Mouse (Mus musculus): Measurements from ENCODE around the gene Rbfox3.

The Rbfox3 gene

DNA sequence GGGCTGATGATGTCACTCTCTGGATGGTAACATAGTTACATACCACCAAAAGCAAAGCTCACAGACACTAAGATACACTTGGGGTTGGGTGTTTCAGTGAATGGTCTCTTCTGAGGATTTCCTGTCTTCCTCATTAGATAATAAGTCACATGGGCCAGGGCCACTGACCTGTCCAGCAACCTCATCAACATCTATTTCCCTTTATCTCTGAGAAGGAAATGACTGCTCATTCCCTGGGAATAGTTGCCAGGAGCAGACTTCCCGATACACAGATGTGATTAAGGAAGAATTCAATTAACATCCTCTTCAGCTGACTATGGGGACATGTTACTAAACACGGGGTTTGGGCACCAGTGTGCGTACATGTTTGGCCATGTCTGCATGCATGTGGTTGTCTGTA, 245.2 kb downstream of the Rbfox3 start:
- in situ Hi-C loops (cut with MboI; ENCODE audit: low pct_unique_long_range_greater_than_20kb in 1 of 2, low sequenced_read_pairs in 2 of 2, unreplicated experiment in 1 of 2) = no loop called here

DNA sequence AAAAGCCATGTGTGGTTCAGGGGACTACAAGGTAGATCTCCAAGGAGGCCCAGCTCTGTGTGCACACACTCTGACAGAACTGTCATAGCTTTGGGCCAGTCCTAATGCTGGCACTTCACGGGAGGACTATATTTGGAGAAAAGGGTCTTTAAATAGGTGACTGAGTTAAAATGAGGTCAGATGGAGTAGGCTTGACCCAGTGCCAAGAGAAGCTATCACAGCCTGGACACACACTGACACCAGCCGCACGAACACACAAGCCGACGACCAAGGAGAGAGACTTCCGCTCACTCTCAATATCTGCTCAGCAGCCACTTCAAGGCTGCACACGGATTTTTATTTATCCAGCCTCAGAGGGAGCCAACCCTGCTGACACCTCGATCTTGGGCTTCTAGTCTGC, 248.1 kb downstream of the Rbfox3 start:
- in situ Hi-C loops (cut with MboI; ENCODE audit: low pct_unique_long_range_greater_than_20kb in 1 of 2, low sequenced_read_pairs in 2 of 2, unreplicated experiment in 1 of 2) = no loop called here

DNA sequence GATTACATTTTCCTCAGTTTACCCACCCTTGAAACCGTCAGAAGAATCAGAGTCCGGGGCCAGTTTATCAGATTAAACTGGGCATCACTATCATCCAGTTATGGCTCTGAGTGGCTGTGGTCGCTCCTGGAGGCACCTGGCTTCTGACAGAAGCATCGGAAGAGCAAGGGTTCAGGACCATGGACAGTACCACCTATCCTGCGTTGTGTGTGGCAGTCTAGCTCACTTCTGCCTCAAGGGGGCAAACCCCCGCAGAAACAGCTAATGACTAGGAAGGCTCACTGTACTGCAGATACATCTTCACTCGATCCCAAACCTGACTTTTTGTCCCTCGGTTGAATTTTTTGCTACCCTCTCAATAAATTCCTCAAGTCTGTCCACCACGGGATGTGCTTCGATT, 252.1 kb downstream of the Rbfox3 start:
- in situ Hi-C loops (cut with MboI; ENCODE audit: low pct_unique_long_range_greater_than_20kb in 1 of 2, low sequenced_read_pairs in 2 of 2, unreplicated experiment in 1 of 2) = no loop called here

DNA sequence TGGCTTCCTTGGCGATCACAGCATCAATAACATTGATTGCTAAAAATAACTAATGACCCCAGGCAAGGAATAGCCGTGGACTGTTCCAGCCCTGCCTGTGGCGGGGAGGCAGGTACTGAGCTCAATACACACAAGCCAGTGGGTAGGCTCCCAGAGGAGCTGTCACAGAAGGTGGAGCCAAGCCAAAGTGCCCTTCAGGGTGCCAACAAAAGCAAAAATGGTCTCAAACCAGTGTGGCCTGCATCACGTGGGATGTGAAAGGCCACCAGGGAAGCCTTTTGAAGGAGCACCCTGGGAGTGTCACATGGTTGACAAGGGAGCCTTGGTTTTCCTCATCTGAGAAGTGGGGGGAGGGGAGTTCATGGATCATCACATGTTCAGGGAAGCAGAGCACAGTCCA, 255.6 kb downstream of the Rbfox3 start:
- in situ Hi-C loops (cut with MboI; ENCODE audit: low pct_unique_long_range_greater_than_20kb in 1 of 2, low sequenced_read_pairs in 2 of 2, unreplicated experiment in 1 of 2) = no loop called here

DNA sequence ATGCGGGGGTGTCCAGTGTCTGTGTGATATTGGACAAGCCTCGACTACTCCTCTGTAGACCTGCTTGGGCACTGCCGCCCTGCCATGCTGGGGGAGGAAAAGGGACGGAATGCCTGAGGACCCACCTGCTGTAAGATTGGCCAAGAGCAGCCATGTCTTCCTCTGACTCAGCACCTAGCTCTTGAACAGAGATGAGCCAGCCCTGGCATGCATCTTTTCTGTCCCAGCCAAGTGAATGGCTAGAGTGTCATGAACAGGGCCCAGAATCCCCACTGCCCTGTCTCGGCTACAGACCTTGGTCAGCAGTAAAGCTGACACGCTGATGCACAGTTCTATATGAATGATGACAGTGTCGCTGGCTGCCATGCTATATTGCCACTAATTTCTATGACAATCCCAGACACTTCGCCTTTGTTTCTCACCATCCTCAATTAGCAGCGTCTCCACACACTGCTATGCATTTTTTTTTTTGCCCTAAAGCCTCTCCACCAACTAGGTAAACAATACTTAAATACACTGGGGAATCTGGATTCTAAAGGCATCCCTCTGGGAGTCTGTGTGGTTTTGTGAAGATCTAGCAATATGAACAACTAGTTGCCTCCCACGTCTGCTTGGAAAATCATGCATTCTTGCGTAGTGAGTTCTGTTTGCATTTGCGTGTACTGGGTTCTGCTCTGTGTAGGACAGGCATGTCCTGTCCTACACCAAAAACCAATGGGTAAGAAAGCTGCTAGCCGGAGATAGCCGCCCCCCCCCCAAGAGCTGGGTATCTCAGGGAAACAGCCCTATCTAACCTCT, 257.7 kb downstream of the Rbfox3 start:
- in situ Hi-C loops (cut with MboI; ENCODE audit: low pct_unique_long_range_greater_than_20kb in 1 of 2, low sequenced_read_pairs in 2 of 2, unreplicated experiment in 1 of 2) = no loop called here

DNA sequence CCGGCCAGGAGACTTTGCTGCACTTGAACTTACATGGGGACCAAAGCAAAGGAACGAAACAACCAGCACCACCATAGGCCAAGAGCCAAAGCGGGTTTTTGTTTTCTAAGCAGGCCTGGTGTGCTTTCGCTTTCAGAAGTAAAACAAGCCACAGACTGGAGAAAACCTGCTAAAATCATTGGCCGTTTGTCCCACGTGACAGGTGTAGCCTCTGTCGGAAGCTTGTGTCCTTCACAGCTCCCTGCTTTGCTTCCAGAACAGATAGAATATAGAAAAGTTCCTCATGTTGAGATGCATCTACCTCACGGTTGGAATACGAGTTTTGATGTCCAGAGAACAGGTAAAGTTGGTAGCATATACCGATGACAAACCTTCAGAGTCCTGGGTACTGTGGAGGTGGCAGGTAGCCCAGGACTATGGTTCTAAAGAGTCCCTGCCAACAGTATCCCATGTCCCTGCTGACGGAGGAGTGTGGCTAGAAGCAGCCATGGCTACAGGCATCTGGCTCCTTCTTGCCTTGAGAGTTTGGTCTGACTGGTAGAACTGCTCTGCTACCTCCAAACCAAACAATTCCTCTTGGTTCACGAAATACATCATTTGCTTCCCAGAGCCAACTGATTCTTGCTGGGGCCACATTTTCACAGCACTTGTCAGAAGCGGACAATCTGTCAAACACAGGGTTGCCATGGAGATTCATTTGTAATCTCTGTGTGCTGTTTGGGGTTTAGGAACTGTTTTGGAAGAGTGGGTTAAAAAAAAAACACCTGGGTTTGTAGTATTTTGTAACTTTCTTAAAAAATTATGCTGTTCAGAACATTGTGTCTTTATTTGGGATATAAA, 258.8 kb downstream of the Rbfox3 start:
- in situ Hi-C loops (cut with MboI; ENCODE audit: low pct_unique_long_range_greater_than_20kb in 1 of 2, low sequenced_read_pairs in 2 of 2, unreplicated experiment in 1 of 2) = no loop called here

DNA sequence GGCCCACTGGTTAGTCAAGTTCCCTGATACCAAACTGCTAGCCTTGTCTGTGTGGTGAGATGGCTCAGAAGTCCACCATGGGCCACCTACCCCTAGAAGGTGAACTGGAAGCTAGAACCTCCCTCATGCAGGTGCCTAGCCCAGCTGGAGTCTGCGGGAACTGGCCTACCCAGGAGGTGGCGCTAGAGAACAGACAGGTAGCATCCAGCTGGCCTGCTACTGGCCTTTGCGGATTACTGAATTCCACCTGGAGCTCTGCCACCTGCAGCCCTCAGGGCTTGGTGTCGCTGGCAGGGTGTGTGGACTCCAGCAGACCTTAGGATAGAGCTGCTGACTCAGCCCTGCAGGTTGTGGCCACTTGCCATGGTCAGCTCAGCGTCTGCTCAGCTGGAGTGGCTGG, 263.0 kb downstream of the Rbfox3 start:
- in situ Hi-C loops (cut with MboI; ENCODE audit: low pct_unique_long_range_greater_than_20kb in 1 of 2, low sequenced_read_pairs in 2 of 2, unreplicated experiment in 1 of 2) = loop anchor here in 1 of 2 experiments (5.0 kb wide), 1 partner anchor 94 kb away; no protein-coding TSS in a partner anchor

DNA sequence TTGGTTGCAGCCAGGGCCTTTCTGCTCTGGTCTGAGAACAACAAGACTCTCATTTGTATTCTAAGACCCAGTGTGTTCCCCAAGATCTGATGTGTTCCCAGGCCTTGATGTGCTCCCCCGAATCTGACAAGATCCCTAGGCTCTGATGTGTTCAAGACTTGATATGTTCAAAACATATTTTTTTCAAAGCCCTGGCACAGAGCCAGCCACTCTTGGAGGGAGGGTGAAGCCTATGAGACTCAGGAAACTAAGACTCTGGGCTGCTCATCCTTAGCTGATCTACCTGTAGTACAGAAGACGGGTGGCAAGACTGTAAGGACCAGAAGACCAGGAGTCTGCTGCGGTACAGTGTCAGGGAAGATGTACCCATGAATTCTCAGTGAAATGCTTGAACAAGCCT, 264.5 kb downstream of the Rbfox3 start:
- in situ Hi-C loops (cut with MboI; ENCODE audit: low pct_unique_long_range_greater_than_20kb in 1 of 2, low sequenced_read_pairs in 2 of 2, unreplicated experiment in 1 of 2) = loop anchor here in 1 of 2 experiments (5.0 kb wide), 1 partner anchor 95 kb away; no protein-coding TSS in a partner anchor

DNA sequence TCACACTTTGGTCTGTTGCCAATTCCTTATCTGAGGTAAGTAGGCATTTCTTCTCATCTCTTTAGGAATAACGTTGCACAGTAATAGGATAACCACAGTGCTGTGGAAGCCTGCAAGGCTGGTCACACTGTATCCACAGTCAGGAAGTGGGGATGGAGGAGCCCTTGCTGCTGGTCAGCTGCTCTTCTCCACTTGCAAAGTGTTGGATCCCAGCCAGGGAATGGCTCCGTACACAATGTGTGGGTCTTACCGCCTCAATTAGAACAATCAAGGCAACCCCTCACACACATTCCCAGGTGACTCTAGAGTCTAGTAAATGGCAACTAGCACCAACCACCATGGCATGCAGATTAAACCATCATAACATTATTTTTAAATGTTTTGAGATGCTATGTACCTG, 266.2 kb downstream of the Rbfox3 start:
- in situ Hi-C loops (cut with MboI; ENCODE audit: low pct_unique_long_range_greater_than_20kb in 1 of 2, low sequenced_read_pairs in 2 of 2, unreplicated experiment in 1 of 2) = loop anchor here in 1 of 2 experiments (5.0 kb wide), 1 partner anchor 97 kb away; no protein-coding TSS in a partner anchor

DNA sequence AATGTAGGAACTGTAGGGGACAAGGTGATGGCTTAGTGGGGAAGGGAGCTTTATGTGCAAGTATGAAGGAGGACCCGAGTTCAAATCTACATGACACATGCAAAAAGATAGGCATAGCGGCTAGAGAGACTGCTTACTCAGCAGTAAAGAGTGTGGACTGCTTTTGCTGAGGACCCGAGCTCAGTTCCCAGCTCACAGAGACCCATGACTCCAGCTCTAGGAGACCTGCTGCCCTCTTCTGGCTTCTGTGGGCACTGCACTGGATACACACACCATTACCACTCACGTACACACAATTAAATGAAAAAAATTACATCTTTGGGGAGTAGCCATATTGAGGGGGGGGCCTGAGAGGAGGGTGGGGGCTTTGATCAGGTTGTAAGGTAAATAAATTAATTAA, 270.7 kb downstream of the Rbfox3 start:
- in situ Hi-C loops (cut with MboI; ENCODE audit: low pct_unique_long_range_greater_than_20kb in 1 of 2, low sequenced_read_pairs in 2 of 2, unreplicated experiment in 1 of 2) = no loop called here

DNA sequence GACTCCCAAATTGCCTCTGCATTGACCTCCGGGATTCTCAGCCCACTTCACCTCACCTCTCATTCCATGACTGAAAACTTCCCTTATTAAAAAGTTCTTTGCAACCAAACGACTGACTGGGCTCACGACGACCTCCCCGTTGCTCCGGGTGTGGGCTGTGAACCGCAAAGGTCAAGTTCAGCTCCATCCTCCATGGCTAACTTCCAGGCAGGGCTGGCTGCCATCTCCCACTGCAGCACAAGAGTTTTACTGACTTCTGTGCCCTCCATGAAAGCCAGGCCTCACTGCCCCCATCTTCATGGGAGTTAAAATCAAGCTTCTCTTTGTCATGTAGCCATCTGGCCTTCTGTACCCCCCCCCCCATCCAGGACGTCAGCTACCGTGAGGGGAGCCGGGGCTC, 273.7 kb downstream of the Rbfox3 start:
- in situ Hi-C loops (cut with MboI; ENCODE audit: low pct_unique_long_range_greater_than_20kb in 1 of 2, low sequenced_read_pairs in 2 of 2, unreplicated experiment in 1 of 2) = no loop called here

DNA sequence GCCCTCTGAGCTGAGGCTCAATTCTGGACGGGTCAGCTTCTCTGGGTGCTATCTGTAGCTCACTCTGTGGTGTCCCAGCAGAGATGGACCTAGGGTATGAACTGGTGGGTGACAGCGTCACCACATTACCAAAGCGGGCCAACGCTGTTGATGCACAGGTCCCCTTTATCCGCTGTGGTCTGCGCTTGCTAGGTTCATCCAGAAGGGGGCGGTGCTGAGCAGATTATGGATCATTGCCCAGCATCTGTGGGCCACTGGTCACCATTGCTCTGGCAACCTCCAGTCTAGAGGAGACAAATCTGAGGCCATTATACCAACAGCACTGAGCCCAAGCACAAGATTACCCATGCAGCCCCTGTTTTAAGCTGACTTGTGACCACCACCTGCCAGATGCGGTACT, 276.8 kb downstream of the Rbfox3 start:
- in situ Hi-C loops (cut with MboI; ENCODE audit: low pct_unique_long_range_greater_than_20kb in 1 of 2, low sequenced_read_pairs in 2 of 2, unreplicated experiment in 1 of 2) = no loop called here

DNA sequence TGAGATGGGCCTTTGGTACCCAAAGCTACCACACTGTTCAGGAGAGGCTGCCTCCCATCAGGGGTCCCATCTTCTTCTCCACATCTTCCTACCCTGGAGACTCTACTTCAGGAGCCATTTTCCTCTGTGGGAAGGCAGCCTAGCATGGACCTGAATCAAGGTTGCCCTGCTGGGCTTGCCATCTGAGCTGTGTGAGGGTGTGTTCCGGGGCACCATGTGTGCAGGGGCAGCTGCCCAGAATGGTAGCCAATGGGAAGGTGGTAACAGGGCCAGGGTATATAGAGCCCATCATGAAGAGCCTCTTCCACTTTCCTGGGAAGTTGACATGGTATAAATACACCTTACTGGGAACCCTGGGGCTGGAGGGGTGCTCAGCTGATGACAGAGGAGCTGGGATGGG, 281.7 kb downstream of the Rbfox3 start:
- in situ Hi-C loops (cut with MboI; ENCODE audit: low pct_unique_long_range_greater_than_20kb in 1 of 2, low sequenced_read_pairs in 2 of 2, unreplicated experiment in 1 of 2) = no loop called here

DNA sequence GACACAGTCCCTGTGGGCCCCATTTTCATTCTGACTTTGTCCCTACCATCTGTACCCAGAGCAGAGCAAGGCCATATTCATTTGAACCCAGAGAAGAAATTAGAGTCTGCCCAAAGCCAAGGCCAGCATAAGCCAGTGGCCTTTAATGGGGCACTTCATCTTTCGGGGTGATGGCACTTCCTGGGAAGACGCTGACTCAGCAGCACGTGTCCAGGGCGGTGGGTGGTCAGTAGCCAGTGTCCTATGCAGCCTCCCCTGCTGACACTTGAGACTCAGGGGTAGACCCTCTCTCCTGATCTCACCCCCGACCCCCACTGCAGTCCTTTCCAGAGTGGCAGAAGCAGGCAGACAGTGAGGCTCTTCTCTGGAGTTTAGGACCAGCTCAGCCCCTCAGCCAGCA, 283.9 kb downstream of the Rbfox3 start:
- in situ Hi-C loops (cut with MboI; ENCODE audit: low pct_unique_long_range_greater_than_20kb in 1 of 2, low sequenced_read_pairs in 2 of 2, unreplicated experiment in 1 of 2) = no loop called here

DNA sequence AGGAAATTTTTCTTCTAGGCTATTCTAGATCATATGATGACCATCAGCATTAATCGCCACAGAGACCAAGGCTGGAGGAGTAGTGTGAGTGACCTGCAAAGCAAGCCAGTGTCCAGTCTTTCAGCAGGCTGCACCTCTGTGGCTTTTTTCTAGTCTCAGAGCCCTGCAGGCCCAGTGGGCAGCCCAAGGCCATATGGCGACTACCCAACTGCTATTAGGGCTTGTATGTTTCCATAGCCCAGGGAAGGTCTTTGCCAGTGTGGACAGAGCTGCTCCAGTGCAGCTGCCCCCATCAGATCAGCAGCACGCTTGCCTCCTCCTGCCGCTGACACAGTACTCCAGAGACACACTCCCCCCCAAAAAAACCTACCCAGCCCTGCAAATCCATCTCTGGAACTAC, 290.5 kb downstream of the Rbfox3 start:
- in situ Hi-C loops (cut with MboI; ENCODE audit: low pct_unique_long_range_greater_than_20kb in 1 of 2, low sequenced_read_pairs in 2 of 2, unreplicated experiment in 1 of 2) = no loop called here

DNA sequence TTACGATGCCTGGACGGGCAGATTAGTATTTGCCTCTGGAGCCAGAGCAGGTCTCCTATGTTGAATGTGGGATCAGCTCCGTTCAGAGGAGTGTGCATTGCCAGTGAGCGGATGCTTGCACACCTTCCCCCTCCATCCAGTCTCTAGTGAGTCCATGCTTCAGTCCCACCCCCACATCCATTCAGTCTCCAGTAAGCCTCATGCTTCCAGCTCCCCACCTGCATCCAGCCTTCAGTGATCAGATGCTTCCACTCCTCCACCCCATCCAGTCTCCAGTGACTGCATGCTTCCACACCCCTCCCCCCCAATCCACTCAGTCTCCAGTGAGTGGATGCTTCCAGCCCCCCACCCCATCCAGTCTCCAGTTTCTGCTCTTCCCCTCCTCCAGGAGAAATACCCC, 297.3 kb downstream of the Rbfox3 start:
- in situ Hi-C loops (cut with MboI; ENCODE audit: low pct_unique_long_range_greater_than_20kb in 1 of 2, low sequenced_read_pairs in 2 of 2, unreplicated experiment in 1 of 2) = no loop called here

DNA sequence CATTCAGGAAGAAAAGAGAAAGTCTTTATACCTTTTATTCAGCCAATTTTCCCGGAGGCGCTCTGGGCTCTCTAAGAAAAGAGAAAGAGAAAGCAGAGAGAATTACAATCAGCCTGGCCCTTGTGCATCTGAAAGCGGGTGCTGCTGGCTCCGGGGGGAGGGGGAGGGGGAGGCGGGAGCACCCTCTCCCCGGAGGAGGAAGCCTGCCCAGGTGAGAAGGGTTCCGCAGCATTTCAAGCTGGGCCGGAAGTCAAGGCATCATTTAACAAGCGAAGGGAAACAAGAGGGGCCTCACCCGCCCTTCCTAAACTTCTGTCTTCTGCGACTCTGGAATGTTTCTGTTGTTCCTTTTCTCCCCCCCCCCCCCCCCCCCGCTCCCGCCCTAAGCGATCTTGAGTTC, 301.3 kb downstream of the Rbfox3 start:
- in situ Hi-C loops (cut with MboI; ENCODE audit: low pct_unique_long_range_greater_than_20kb in 1 of 2, low sequenced_read_pairs in 2 of 2, unreplicated experiment in 1 of 2) = no loop called here

DNA sequence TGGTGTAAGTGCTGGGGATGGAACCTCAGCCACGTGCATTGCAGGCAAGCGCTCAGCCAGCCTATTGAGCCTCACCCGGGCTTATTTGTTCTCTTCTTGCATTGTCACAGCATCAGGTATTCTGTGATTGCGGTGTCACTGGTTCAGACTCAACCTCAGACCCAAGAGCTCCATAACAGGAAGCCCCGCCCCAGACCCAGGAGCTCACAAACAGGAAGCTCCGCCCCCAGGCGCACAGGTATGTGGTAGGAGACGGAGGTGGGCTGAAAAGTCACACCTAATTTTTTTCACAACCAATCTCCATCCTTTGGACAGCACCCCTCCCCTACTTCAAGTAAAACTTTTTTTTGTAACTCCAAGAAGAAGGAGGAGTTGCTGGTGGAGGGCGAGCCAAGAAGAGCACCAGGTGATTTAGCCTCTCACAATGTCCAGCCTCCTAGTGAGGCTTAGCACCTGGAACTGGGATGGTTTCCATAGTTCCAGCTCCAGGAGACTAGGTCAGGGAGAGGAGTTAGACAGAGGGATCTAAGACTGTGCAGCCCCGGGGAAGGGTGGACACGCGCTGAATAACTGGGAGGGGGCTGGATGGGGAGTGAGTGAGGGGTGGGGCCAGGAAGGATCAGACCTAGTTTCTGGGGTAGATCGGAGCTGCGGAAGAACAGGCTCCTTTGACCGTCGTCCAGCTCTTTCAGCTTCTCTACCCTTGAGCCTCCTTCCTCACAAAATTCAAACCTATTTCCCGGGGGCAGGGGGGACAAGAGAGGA, 302.0 kb downstream of the Rbfox3 start:
- in situ Hi-C loops (cut with MboI; ENCODE audit: low pct_unique_long_range_greater_than_20kb in 1 of 2, low sequenced_read_pairs in 2 of 2, unreplicated experiment in 1 of 2) = no loop called here

DNA sequence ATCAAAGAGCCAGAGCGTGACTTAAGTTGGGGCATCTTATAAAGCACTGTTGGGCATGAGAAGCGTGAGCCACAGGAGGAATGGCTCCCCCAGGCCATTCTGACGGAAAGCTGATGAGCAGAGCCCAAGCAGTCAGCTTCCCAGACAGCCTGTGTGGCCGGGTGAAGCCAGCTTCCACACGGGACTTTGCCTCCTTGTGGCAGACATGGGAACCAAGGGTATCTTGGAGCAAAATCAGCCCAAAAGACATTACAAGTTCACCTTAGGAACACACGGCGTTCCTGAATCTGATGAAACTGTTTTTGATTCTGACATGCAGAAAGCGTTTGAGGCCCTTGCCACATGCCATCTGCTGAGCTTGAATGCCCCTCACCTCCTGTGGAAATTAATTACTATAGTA, 303.5 kb downstream of the Rbfox3 start:
- in situ Hi-C loops (cut with MboI; ENCODE audit: low pct_unique_long_range_greater_than_20kb in 1 of 2, low sequenced_read_pairs in 2 of 2, unreplicated experiment in 1 of 2) = no loop called here
